Mouse (Mus musculus): ENCODE measurements around the gene Scn11a.

GRCm38 (mm10) chr9:119842091-119842490 lies 16.8 kb upstream of the Scn11a start:
- no peak for TF ChIP-seq POLR2A (IDR thresholded peaks at IDR 0.05; ENCODE audit: insufficient read depth, low read depth, low read length)
- TF ChIP-seq CTCF (IDR thresholded peaks at IDR 0.05), result no peak

Measured in heart, adult 2 months (tissue).